Mouse (Mus musculus) G1E (cell line): ENCODE results near the gene Dnajc6.

Experiments used
- CTCF ChIP-seq: IDR thresholded peaks from 2 replicates; pipeline ENCODE4 v1.5.1; 2012; ENCODE audit warnings: low read depth, low read length, inconsistent platforms, mixed read lengths
- POLR2AphosphoS5 ChIP-seq: IDR thresholded peaks from 2 replicates; pipeline ENCODE4 v1.6.1; 2012; ENCODE audit warnings: low read depth, low read length, inconsistent platforms; ENCODE audit not compliant: insufficient replicate concordance
- TAL1 ChIP-seq: conservative IDR thresholded peaks from 2 replicates; pipeline ENCODE4 v1.6.1; 2012; ENCODE audit warnings: low read depth, low read length, inconsistent platforms, mixed read lengths

GRCm38 (mm10) chr4:101589771-101590170 is 93.3 kb downstream of the Dnajc6 start:
- TF ChIP-seq CTCF = no peak
- no peak for TF ChIP-seq POLR2AphosphoS5
- TF ChIP-seq TAL1 = no peak
